Mouse (Mus musculus): ENCODE data around the gene Scly. TPM values are rescaled to one million over a fixed set of nuclear protein-coding genes. Genes with fewer than 3 reads are reported as not detected.

Scly gene
- 12.7 and 14.0 TPM in 2 replicates for polyA plus RNA-seq (2015; fragmentation: Nextera tagmentation; extraction: Ambion mirVana)

DNA sequence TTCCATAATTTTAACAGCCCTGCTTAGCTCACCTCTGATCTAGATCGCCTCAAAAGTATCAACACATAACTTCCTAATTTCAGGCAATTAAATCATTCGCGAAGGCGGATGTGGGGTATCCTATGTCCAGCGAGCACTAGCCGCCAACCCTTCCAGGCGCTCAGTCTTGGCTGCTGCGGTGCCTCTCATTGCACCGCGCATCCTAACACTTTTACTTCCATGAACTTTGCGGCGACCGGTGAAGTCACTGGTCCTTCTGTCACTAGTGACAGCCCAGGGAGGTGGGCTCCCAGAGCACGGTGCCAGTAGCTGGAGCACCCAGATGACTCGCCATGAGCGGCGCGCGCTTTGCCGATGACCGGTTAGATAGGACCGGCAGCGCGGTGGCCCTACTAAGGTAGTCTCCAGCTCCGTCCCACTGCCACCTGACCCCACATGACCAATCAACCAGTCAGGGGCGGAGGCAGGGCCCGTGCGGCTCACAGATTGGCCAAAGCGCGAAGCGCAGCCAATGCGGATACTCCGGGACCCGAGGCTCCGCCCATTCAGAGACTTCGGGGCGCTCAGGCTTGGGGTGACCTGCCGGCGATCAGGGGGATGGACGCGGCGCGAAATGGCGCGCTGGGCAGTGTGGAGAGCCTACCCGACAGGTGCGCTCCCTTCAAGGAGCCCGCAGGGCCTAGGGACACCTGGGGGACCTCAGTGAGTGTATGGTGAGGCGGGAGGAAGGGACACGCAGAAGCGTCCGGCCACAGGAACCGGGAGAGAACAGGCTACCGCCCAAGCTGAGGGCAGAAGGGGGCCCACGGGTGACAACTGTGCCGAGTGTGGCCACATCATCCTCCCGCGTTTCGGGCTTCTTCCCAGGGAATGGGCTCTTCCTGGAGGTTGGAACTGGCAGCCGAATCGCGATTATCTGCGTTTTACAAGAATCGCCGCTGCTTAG is at the start of gene Scly:
Scly (plus strand) TSS at position 540 of the 946 bp plus-strand sequence.
- Histone ChIP-seq H3K4me2 (replicated peaks) (peak within 1 kb of the TSS; percentile 76), H3K9me3 (replicated peaks) (no peaks in the 10 kb centered on the region), H3K36me3 (0 out of 2 replicates have a peak, but pooled peaks cover 3% of the 10 kb centered on the region), H3K27me3 (no peaks in the 10 kb centered on the region), H3K4me3 (replicated peaks) (peak within 1 kb of the TSS; percentile 86), H3K27ac (replicated peaks) (no peak within 1 kb of the TSS), H3K9ac (peak within 1 kb of the TSS; percentile 74), H3K4me1 (peaks cover 14% of the 10 kb centered on the region)
- ATAC-seq (ENCODE audit: insufficient number of reproducible peaks, low FRiP score, low TSS enrichment, low read depth): peak; percentile 98
- WGBS: under 1% methylated on average over 62 of the region's 65 CpGs

DNA sequence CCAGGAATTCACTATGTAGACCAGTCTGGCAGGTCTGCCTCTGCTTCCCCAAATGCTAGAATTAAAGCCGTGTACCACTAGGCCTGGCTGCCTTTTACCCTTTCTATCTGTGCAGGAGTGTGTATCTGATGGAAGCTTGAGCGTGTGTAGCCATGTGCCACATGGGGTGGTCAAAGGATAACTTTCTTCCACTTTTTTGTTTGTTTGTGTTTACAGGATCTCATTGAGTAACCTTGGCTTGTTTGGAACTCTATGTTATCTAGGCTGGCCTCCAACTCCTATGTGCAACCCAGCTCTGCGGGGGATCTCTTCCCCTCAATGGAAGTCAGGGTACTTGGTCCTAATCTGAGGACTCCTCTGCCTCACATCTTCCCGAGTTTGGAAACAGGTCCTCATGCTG is 49.2 kb upstream of the Scly start:
- peaks cover 38% of the 10 kb centered on the region for H3K4me1 ChIP-seq
- WGBS: 42% methylated on average over 4 of the region's 4 CpGs
- no peak overlapping the region for H3K9ac ChIP-seq
- no peaks in the 10 kb centered on the region for H3K36me3 ChIP-seq
- no peak overlapping the region for H3K4me2 ChIP-seq (replicated peaks)
- no peaks in the 10 kb centered on the region for H3K27me3 ChIP-seq
- no peak for ATAC-seq (ENCODE audit: insufficient number of reproducible peaks, low FRiP score, low TSS enrichment, low read depth)
- no peak overlapping the region for H3K4me3 ChIP-seq (replicated peaks)
- H3K27ac ChIP-seq (replicated peaks): no peak overlapping the region
- H3K9me3 ChIP-seq (replicated peaks): no peaks in the 10 kb centered on the region

DNA sequence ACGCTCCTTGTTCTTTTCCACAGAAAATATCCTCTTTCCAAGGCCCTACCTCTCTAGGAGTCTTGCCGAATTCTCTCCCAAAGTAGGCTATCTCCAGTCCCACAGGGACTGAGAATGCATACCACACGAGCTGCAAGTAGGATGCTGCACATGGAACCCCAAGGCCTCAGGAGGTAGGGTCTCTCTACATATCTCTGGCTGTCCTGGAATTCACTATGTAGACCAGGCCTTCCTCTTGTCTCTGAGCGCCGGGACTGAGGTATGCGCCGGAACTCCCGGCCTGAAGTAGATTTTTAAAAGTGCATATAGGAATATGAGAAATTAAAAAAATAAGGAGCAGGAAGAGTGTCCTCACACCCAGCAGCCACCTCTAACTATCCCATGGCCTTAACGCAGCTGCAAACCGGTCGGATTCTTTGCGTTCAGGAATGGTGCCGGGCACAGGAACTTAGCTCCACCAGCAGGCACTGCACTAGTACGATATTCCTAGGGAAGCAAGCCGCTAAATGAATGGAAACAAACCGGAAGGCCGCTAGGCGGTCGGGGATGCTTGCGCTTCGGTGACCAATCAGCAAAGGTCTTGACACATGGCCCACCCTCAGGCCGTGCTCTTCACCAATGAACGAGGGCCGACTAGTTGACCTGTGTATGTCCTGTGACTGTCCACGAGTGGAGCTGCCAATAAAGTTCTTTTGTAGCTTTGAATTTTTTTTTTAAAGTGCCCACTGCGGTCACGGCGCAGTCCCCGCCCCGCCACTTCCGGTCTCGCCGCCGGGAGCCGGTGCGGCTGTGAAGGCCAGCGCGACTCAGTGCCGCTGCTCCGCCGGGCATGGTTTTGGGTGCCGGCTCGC is 48.3 kb upstream of the Scly start, which contains the start of gene Ube2f:
Ube2f (plus strand) TSS at position 741 of the 851 bp plus-strand sequence.
- no peaks in the 10 kb centered on the region for H3K27me3 ChIP-seq
- peak; percentile 99 for ATAC-seq (ENCODE audit: insufficient number of reproducible peaks, low FRiP score, low TSS enrichment, low read depth)
- peak within 1 kb of the TSS; percentile 94 for H3K9ac ChIP-seq
- 0 out of 2 replicates have a peak, but pooled peaks cover 4% of the 10 kb centered on the region for H3K36me3 ChIP-seq
- H3K27ac ChIP-seq (replicated peaks): peak within 1 kb of the TSS; percentile 90
- peak within 1 kb of the TSS; percentile 95 for H3K4me3 ChIP-seq (replicated peaks)
- 1% methylated on average over 43 of the region's 43 CpGs for WGBS
- H3K4me2 ChIP-seq (replicated peaks): peak within 1 kb of the TSS; percentile 66
- peaks cover 38% of the 10 kb centered on the region for H3K4me1 ChIP-seq
- no peaks in the 10 kb centered on the region for H3K9me3 ChIP-seq (replicated peaks)

DNA sequence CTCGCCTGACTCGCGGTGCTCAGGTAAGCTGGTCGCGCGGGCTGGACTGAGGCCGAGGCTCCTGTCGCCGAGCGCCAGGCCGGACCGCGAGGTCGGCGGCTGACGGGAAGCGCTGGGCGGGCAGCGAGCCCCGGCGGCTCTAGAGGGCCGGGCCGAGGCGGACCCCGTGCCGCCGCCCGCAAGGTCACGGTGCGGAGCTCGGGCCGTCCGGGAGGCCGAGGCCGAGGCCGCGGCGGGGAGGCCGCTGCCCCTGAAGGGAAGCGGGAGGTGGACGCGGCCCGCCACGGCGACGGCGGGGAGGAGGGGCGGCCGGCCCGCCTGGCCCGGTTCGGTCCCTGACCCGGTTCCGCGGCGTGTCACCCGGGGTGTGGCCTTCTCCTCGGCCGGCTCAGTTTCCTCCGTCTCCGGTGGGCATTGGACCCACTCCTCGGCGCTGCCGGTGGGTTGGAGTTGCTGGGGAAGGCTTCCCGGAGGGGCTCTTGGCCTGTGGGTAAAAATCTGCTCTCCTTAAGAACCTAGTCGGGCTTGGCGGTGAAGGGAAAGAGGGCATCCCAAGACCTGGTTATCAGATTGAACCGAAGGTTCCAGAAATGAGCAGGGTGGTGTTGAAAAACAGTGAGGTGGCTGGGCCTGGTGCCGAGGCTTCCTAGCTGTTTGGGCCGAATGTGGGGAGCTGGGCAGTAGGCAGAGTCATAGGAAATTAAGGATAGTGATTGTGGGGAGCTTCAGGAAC is 47.6 kb upstream of the Scly start:
- H3K27me3 ChIP-seq: no peaks in the 10 kb centered on the region
- peak overlapping the region; percentile 66 for H3K4me2 ChIP-seq (replicated peaks)
- peak; percentile 43 for ATAC-seq (ENCODE audit: insufficient number of reproducible peaks, low FRiP score, low TSS enrichment, low read depth)
- under 1% methylated on average over 70 of the region's 70 CpGs for WGBS
- no peaks in the 10 kb centered on the region for H3K9me3 ChIP-seq (replicated peaks)
- H3K9ac ChIP-seq: peak overlapping the region; percentile 94
- H3K27ac ChIP-seq (replicated peaks): peak overlapping the region; percentile 90
- H3K4me1 ChIP-seq: peaks cover 38% of the 10 kb centered on the region
- H3K36me3 ChIP-seq: 0 out of 2 replicates have a peak, but pooled peaks cover 4% of the 10 kb centered on the region
- peak overlapping the region; percentile 95 for H3K4me3 ChIP-seq (replicated peaks)

DNA sequence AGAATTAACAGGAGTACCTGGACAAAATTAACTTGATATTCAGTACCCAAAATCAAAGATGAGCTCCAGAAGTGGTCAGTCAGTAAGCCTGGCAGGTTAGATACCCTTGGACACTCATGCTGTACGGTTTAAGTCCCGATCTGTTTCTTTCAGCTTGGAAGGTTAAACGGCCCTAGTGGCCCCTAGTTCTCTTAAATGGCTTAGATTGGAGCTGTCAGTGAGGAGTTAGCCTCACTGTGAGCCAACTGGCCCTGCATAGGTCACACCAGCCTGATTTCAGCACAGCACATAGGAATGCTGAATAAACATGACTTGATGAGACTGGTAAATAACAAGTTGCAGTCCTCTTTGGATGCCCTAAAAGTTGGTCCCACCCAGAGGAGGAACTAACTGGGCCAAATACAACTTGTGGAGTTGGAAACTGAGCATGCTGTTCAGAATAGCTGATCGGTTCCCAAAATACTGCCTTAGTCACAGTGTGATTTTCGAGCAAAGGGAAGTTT is 46.9 kb upstream of the Scly start:
- Histone ChIP-seq H3K27ac (replicated peaks) (no peak overlapping the region), H3K4me2 (replicated peaks) (peak overlapping the region; percentile 66), H3K36me3 (0 out of 2 replicates have a peak, but pooled peaks cover 4% of the 10 kb centered on the region), H3K9ac (peak overlapping the region; percentile 94), H3K4me1 (peaks cover 38% of the 10 kb centered on the region), H3K4me3 (replicated peaks) (peak overlapping the region; percentile 95), H3K9me3 (replicated peaks) (no peaks in the 10 kb centered on the region), H3K27me3 (no peaks in the 10 kb centered on the region)
- 41% methylated on average over 5 of the region's 5 CpGs for WGBS
- no peak for ATAC-seq (ENCODE audit: insufficient number of reproducible peaks, low FRiP score, low TSS enrichment, low read depth)

DNA sequence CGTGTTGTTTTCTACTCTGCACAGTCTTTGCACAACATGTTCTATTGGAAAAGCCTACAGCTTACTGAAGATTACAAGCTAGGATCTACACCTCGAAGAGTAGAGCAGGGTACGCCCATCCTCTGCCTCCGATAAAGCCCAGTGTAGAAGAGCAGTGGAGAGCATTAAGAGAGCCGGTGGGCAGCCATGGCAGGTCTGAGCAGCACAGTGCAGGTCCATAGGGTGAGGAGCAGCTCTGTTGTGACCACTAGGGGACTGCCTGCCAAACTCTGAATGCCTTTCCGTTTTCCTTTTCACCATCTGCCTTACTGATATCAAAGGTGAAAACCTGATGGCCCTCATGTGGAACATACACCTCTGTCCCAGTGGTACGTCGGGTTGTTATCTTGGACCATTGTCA is 46.2 kb upstream of the Scly start:
- ATAC-seq (ENCODE audit: insufficient number of reproducible peaks, low FRiP score, low TSS enrichment, low read depth): no peak
- H3K4me3 ChIP-seq (replicated peaks): peak overlapping the region; percentile 95; the same call in 1 of the 2 replicates
- no peak overlapping the region for H3K27ac ChIP-seq (replicated peaks)
- no peaks in the 10 kb centered on the region for H3K27me3 ChIP-seq
- H3K4me1 ChIP-seq: peaks cover 38% of the 10 kb centered on the region
- peak overlapping the region; percentile 66; the same call in 1 of the 2 replicates for H3K4me2 ChIP-seq (replicated peaks)
- WGBS: 63% methylated on average over 8 of the region's 8 CpGs
- no peaks in the 10 kb centered on the region for H3K9me3 ChIP-seq (replicated peaks)
- 0 out of 2 replicates have a peak overlapping the region, but pooled peaks have one; percentile 94 for H3K9ac ChIP-seq
- 0 out of 2 replicates have a peak, but pooled peaks cover 4% of the 10 kb centered on the region for H3K36me3 ChIP-seq

DNA sequence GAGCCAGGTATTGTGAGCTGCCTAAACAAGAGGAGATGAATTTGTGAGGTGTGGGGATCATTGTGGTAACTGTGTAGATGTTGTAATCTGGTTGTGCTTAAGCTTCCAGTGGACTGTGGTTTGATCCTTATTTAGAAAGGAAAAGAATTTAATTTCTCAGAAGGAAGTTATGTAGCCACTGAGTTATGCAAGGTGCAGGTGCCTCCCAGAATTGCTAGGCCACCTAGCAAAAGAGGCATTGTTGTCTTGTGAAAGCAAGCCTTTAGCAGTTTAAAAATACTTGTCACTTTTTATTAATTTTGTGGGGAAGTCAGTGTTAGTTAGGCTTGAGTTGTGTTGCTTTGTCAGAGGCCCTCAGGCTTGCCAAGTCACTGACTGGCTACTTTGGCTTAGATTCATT is 40.2 kb upstream of the Scly start:
- Histone ChIP-seq H3K4me3 (replicated peaks) (no peak overlapping the region), H3K4me1 (peaks cover 4% of the 10 kb centered on the region; the same call in 1 of the 2 replicates), H3K9me3 (replicated peaks) (no peaks in the 10 kb centered on the region), H3K27ac (replicated peaks) (no peak overlapping the region), H3K27me3 (no peaks in the 10 kb centered on the region), H3K36me3 (peaks cover 4% of the 10 kb centered on the region; the same call in 1 of the 2 replicates), H3K4me2 (replicated peaks) (no peak overlapping the region), H3K9ac (no peak overlapping the region)
- ATAC-seq (ENCODE audit: insufficient number of reproducible peaks, low FRiP score, low TSS enrichment, low read depth): no peak

DNA sequence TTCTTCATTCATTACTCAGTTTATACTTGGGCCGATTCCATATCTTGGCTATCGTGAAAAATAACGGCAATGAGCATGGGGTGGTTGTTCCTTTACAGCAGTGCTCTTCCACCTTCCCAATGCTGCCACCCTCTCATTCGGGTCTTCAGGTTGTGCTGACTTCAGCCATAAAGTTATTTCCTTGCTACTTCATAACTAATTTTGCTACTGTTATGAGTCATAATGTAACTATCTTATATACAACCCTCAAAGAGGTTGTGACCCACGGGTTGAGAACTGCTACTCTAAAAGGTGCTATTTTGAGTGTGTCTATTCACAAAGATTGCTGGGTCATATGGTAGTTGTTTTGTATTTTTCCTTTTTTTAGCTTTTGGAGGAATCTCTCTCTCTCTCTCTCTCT is 38.3 kb upstream of the Scly start:
- Histone ChIP-seq H3K9me3 (replicated peaks) (no peaks in the 10 kb centered on the region), H3K9ac (no peak overlapping the region), H3K4me3 (replicated peaks) (no peak overlapping the region), H3K27me3 (no peaks in the 10 kb centered on the region), H3K36me3 (no peaks in the 10 kb centered on the region; the same call in 1 of the 2 replicates), H3K27ac (replicated peaks) (no peak overlapping the region), H3K4me2 (replicated peaks) (no peak overlapping the region), H3K4me1 (no peaks in the 10 kb centered on the region)
- no peak for ATAC-seq (ENCODE audit: insufficient number of reproducible peaks, low FRiP score, low TSS enrichment, low read depth)
- WGBS: 87% methylated on average over 5 of the region's 5 CpGs

DNA sequence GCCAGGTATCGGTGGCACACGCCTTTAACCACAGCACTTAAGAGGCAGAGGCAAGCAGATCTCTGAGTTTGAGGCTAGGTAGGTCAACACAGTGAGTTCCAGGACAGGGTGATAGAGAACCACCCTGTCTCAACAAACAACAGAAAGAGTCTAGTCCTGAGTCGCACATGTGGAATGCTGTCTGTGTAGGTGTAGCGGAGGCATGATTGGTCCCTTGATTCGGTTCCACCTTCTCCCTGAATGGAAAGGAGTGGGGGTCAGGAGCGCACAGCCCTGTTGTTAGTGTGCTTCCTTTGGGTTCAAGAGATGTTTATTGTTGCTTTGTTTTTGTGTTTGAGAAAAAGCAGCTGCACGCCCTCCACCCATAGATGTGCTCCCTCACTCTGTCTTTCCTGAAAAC is 35.6 kb upstream of the Scly start:
- H3K9ac ChIP-seq: no peak overlapping the region
- no peaks in the 10 kb centered on the region for H3K9me3 ChIP-seq (replicated peaks)
- H3K27ac ChIP-seq (replicated peaks): no peak overlapping the region
- no peaks in the 10 kb centered on the region for H3K4me1 ChIP-seq
- no peaks in the 10 kb centered on the region for H3K27me3 ChIP-seq
- H3K4me2 ChIP-seq (replicated peaks): no peak overlapping the region
- 86% methylated on average over 7 of the region's 7 CpGs for WGBS
- no peak for ATAC-seq (ENCODE audit: insufficient number of reproducible peaks, low FRiP score, low TSS enrichment, low read depth)
- H3K4me3 ChIP-seq (replicated peaks): no peak overlapping the region
- peaks cover 16% of the 10 kb centered on the region for H3K36me3 ChIP-seq

DNA sequence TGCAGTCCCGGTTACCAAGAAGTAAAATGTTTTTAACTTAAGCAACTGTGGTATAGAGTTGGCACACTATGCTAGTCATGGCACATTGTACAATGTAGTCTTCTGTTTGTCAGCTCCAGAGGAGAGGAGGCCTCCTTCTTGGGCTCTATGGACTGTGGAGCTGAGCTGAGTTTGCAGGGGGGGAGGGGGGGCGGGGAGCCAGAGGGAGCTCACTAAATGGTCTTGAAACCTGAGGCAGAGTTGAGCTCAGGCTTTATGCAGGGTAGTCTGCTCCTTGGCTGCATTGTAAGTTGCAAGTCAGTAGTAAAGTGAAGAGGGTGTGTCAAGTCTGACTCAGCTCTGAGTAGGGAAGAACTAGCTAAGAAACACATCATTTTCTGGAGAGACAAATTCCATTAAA is 25.9 kb upstream of the Scly start:
- Histone ChIP-seq H3K9me3 (replicated peaks) (no peaks in the 10 kb centered on the region), H3K36me3 (peaks cover 16% of the 10 kb centered on the region), H3K9ac (no peak overlapping the region), H3K27me3 (no peaks in the 10 kb centered on the region), H3K4me1 (no peaks in the 10 kb centered on the region), H3K4me3 (replicated peaks) (no peak overlapping the region), H3K27ac (replicated peaks) (no peak overlapping the region), H3K4me2 (replicated peaks) (no peak overlapping the region)
- 83% methylated on average over 2 of the region's 2 CpGs for WGBS
- no peak for ATAC-seq (ENCODE audit: insufficient number of reproducible peaks, low FRiP score, low TSS enrichment, low read depth)

Data from embryonic facial prominence, embryonic 15.5 days (tissue).